In the genomic region with DNA sequence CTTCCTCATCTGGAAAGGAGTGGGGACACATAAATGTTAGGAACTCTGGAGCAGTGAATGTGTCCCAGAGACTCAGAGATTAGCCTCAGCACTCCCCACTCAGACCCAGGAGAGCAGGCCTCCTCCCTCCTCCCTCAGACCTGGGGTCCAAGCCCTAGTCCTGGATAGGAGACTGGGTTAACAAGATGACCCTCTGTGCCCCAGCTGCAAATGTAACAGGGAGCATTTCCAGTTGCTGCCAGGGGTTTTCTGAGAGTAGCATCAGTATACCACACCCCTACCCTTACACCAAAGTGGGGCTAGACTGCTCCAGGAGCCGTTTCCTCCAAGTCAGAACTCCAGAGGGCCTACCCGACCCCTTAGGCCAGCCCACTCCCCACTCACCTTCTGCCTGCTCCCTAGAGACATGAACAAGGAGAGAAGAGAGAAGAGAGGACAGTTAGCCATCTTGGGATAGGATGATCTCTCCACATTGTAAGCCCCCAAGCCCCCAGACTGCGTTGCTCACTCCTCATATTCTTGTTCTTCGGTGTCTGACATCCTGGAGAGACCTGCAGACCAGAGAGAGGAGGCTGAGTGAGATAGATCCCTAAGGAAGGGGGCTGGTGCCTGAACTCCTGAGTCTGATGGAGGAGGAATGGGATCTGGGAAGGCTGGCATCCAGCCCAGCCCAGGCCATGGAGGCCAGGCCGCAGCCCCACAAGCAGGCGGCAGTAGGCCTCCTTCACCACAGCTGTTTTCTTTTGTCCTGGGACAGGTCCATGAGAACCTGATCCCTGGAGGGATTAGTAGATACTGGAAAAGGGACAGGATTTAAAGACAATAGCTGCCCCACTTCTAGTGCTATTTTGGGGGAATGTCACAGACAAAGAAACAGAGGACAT, we compare ENCODE assay signal across 8 mouse cellular contexts. TPM values are rescaled to one million over a fixed set of nuclear protein-coding genes. Genes with fewer than 3 reads are reported as not detected.
DNase-seq lines count a peak whose midpoint lies in the region; ATAC-seq and TF ChIP-seq lines count a peak whose summit lies in the region.

No protein-coding gene starts in this region.

- H3K36me3 ChIP-seq in forebrain, embryonic 11.5 days (ENCODE audit: control insufficient read depth, insufficient read depth, low read length): no peaks in the 10 kb centered on the region
- H3K36me3 ChIP-seq in forebrain, embryonic 12.5 days (replicated peaks): no peaks in the 10 kb centered on the region
- no peaks in the 10 kb centered on the region for H3K36me3 ChIP-seq in kidney, adult 2 months (ENCODE audit: control insufficient read depth, insufficient read depth, low read length)
- H3K36me3 ChIP-seq in embryonic facial prominence, embryonic 10.5 days (replicated peaks): no peaks in the 10 kb centered on the region
- H3K36me3 ChIP-seq in limb, embryonic 10.5 days: no peaks in the 10 kb centered on the region

- no peak for ATAC-seq in forebrain, embryonic 11.5 days (replicated peaks; ENCODE audit: low FRiP score)
- ATAC-seq in forebrain, embryonic 12.5 days (ENCODE audit: low FRiP score): no peak

- H3K9ac ChIP-seq in forebrain, embryonic 11.5 days (ENCODE audit: low read length): 0 out of 2 replicates have a peak overlapping the region, but pooled peaks have one; percentile 24
- no peak overlapping the region for H3K9ac ChIP-seq in forebrain, embryonic 12.5 days

- no peak overlapping the region for H3K4me3 ChIP-seq in forebrain, embryonic 11.5 days (ENCODE audit: low read depth, low read length)
- no peak overlapping the region for H3K4me3 ChIP-seq in forebrain, embryonic 12.5 days (replicated peaks)
- no peak overlapping the region for H3K4me3 ChIP-seq in kidney, adult 2 months (ENCODE audit: insufficient read depth, low read depth, low read length)
- H3K4me3 ChIP-seq in embryonic facial prominence, embryonic 10.5 days: peak overlapping the region; percentile 4; the same call in 1 of the 2 replicates
- H3K4me3 ChIP-seq in limb, embryonic 10.5 days: no peak overlapping the region

- WGBS in forebrain, embryonic 11.5 days: 53% methylated on average over 6 of the region's 6 CpGs
- 51% methylated on average over 6 of the region's 6 CpGs for WGBS in forebrain, embryonic 12.5 days
- 75% methylated on average over 6 of the region's 6 CpGs for WGBS in kidney, adult 2 months
- WGBS in embryonic facial prominence, embryonic 10.5 days: 62% methylated on average over 6 of the region's 6 CpGs
- 73% methylated on average over 6 of the region's 6 CpGs for WGBS in limb, embryonic 10.5 days

- peaks cover 7% of the 10 kb centered on the region for H3K4me1 ChIP-seq in forebrain, embryonic 11.5 days (replicated peaks; ENCODE audit: control insufficient read depth, insufficient read depth, low read length)
- peaks cover 37% of the 10 kb centered on the region for H3K4me1 ChIP-seq in forebrain, embryonic 12.5 days
- H3K4me1 ChIP-seq in kidney, adult 2 months (ENCODE audit: control insufficient read depth, insufficient read depth, low read length): no peaks in the 10 kb centered on the region
- H3K4me1 ChIP-seq in embryonic facial prominence, embryonic 10.5 days: peaks cover 31% of the 10 kb centered on the region
- H3K4me1 ChIP-seq in limb, embryonic 10.5 days: peaks cover 19% of the 10 kb centered on the region

- H3K4me2 ChIP-seq in forebrain, embryonic 11.5 days (ENCODE audit: low read depth, low read length, severe bottlenecking): no peak overlapping the region
- H3K4me2 ChIP-seq in forebrain, embryonic 12.5 days: no peak overlapping the region

- no peaks in the 10 kb centered on the region for H3K9me3 ChIP-seq in forebrain, embryonic 11.5 days (ENCODE audit: control insufficient read depth, low read length)
- H3K9me3 ChIP-seq in forebrain, embryonic 12.5 days: no peaks in the 10 kb centered on the region
- no peaks in the 10 kb centered on the region for H3K9me3 ChIP-seq in embryonic facial prominence, embryonic 10.5 days
- H3K9me3 ChIP-seq in limb, embryonic 10.5 days (replicated peaks): no peaks in the 10 kb centered on the region

- no peak for DNase-seq in forebrain, embryonic 11.5 days (ENCODE audit: low spot score)
- DNase-seq in kidney, postnatal 10 days: peak; percentile 68
- DNase-seq in kidney, adult 2 months: no peak
- no peak for DNase-seq in embryonic facial prominence, embryonic 10.5 days (ENCODE audit: low spot score)
- no peak for DNase-seq in limb, embryonic 10.5 days (ENCODE audit: low spot score)
- no peak for DNase-seq in liver
- DNase-seq in cerebellum, postnatal 36 days: no peak

- H3K27me3 ChIP-seq in forebrain, embryonic 11.5 days (ENCODE audit: control insufficient read depth, insufficient read depth, low read length): no peaks in the 10 kb centered on the region
- H3K27me3 ChIP-seq in forebrain, embryonic 12.5 days: peaks cover 4% of the 10 kb centered on the region; the same call in 1 of the 2 replicates
- H3K27me3 ChIP-seq in kidney, adult 2 months (replicated peaks; ENCODE audit: control insufficient read depth, insufficient read depth, low read length): no peaks in the 10 kb centered on the region
- H3K27me3 ChIP-seq in embryonic facial prominence, embryonic 10.5 days (replicated peaks; ENCODE audit: low read depth, poor library complexity, severe bottlenecking): peaks cover 4% of the 10 kb centered on the region; the same call in 1 of the 2 replicates
- H3K27me3 ChIP-seq in limb, embryonic 10.5 days (ENCODE audit: low read depth, poor library complexity, severe bottlenecking): peaks cover 1% of the 10 kb centered on the region

- no peak overlapping the region for H3K27ac ChIP-seq in forebrain, embryonic 11.5 days (ENCODE audit: low read depth, low read length)
- H3K27ac ChIP-seq in forebrain, embryonic 12.5 days: no peak overlapping the region
- H3K27ac ChIP-seq in kidney, adult 2 months (ENCODE audit: insufficient read depth, low read depth, low read length): no peak overlapping the region
- peak overlapping the region; percentile 41 for H3K27ac ChIP-seq in embryonic facial prominence, embryonic 10.5 days (replicated peaks)
- peak overlapping the region; percentile 26; the same call in 1 of the 2 replicates for H3K27ac ChIP-seq in limb, embryonic 10.5 days

- TF ChIP-seq POLR2A in kidney, adult 2 months (IDR thresholded peaks at IDR 0.05; ENCODE audit: low read depth, low read length): no peak

- no peak for TF ChIP-seq CTCF in kidney, adult 2 months (conservative IDR thresholded peaks at IDR 0.05; ENCODE audit: insufficient read depth, insufficient read length, low read depth, low read length)

RNA-seq across cellular contexts. Expression of a gene that starts 2.1 kb away (rescaled TPM):
- 4.2 and 5.6 TPM in 2 replicates for polyA plus RNA-seq in forebrain, embryonic 11.5 days (2014; fragmentation: Nextera tagmentation; extraction: Ambion mirVana)
- 5.6 and 8.3 TPM in 2 replicates for polyA plus RNA-seq in forebrain, embryonic 12.5 days (2016; fragmentation: Nextera tagmentation; extraction: Ambion mirVana)
- polyA plus RNA-seq in kidney, adult 2 months (2012; rRNA removed): 0.39 and 3.9 TPM in 2 replicates
- 8.3 and 10.4 TPM in 2 replicates for polyA plus RNA-seq in embryonic facial prominence, embryonic 10.5 days (2016; fragmentation: Nextera tagmentation; extraction: Ambion mirVana)
- 4.1 and 15.3 TPM in 2 replicates for polyA plus RNA-seq in limb, embryonic 10.5 days (2016; fragmentation: Nextera tagmentation; extraction: Ambion mirVana)

RNA-seq across cellular contexts. Expression of a gene that starts 10.0 kb away (rescaled TPM):
- polyA plus RNA-seq in forebrain, embryonic 11.5 days (2014; fragmentation: Nextera tagmentation; extraction: Ambion mirVana): 1.8 and 2.4 TPM in 2 replicates
- polyA plus RNA-seq in forebrain, embryonic 12.5 days (2016; fragmentation: Nextera tagmentation; extraction: Ambion mirVana): 2.2 and 2.4 TPM in 2 replicates
- 2.1 and 2.6 TPM in 2 replicates for polyA plus RNA-seq in kidney, adult 2 months (2012; rRNA removed)
- 2.7 and 3.6 TPM in 2 replicates for polyA plus RNA-seq in embryonic facial prominence, embryonic 10.5 days (2016; fragmentation: Nextera tagmentation; extraction: Ambion mirVana)
- polyA plus RNA-seq in limb, embryonic 10.5 days (2016; fragmentation: Nextera tagmentation; extraction: Ambion mirVana): 2.6 and 3.1 TPM in 2 replicates

RNA-seq across cellular contexts. Expression of a gene that starts 12.6 kb away (rescaled TPM):
- polyA plus RNA-seq in forebrain, embryonic 11.5 days (2014; fragmentation: Nextera tagmentation; extraction: Ambion mirVana): 46.8 and 48.6 TPM in 2 replicates
- polyA plus RNA-seq in forebrain, embryonic 12.5 days (2016; fragmentation: Nextera tagmentation; extraction: Ambion mirVana): 54.6 and 59.7 TPM in 2 replicates
- 31.0 and 33.0 TPM in 2 replicates for polyA plus RNA-seq in kidney, adult 2 months (2012; rRNA removed)
- 35.5 and 40.5 TPM in 2 replicates for polyA plus RNA-seq in embryonic facial prominence, embryonic 10.5 days (2016; fragmentation: Nextera tagmentation; extraction: Ambion mirVana)
- polyA plus RNA-seq in limb, embryonic 10.5 days (2016; fragmentation: Nextera tagmentation; extraction: Ambion mirVana): 36.8 and 42.1 TPM in 2 replicates

RNA-seq across cellular contexts. Expression of a gene that starts 18.2 kb away (rescaled TPM):
- 1.4 and 2.0 TPM in 2 replicates for polyA plus RNA-seq in forebrain, embryonic 11.5 days (2014; fragmentation: Nextera tagmentation; extraction: Ambion mirVana)
- polyA plus RNA-seq in forebrain, embryonic 12.5 days (2016; fragmentation: Nextera tagmentation; extraction: Ambion mirVana): 1.7 and 2.9 TPM in 2 replicates
- 1.3 and 1.4 TPM in 2 replicates for polyA plus RNA-seq in kidney, adult 2 months (2012; rRNA removed)
- 1.9 and 3.0 TPM in 2 replicates for polyA plus RNA-seq in embryonic facial prominence, embryonic 10.5 days (2016; fragmentation: Nextera tagmentation; extraction: Ambion mirVana)
- 2.1 and 4.2 TPM in 2 replicates for polyA plus RNA-seq in limb, embryonic 10.5 days (2016; fragmentation: Nextera tagmentation; extraction: Ambion mirVana)

RNA-seq across cellular contexts. Expression of a gene that starts 33.3 kb away (rescaled TPM):
- polyA plus RNA-seq in forebrain, embryonic 11.5 days (2014; fragmentation: Nextera tagmentation; extraction: Ambion mirVana): 13.5 and 15.3 TPM in 2 replicates
- 34.6 and 35.2 TPM in 2 replicates for polyA plus RNA-seq in forebrain, embryonic 12.5 days (2016; fragmentation: Nextera tagmentation; extraction: Ambion mirVana)
- 0.55 and 1.0 TPM in 2 replicates for polyA plus RNA-seq in kidney, adult 2 months (2012; rRNA removed)
- polyA plus RNA-seq in embryonic facial prominence, embryonic 10.5 days (2016; fragmentation: Nextera tagmentation; extraction: Ambion mirVana): 4.3 and 5.6 TPM in 2 replicates
- polyA plus RNA-seq in limb, embryonic 10.5 days (2016; fragmentation: Nextera tagmentation; extraction: Ambion mirVana): 1.1 and 2.8 TPM in 2 replicates

Comparison
In these comparisons a context has a peak if more than half of its experiments do, and no peak if none do; other contexts are left out.
1. H3K27ac ChIP-seq: peak in embryonic facial prominence, embryonic 10.5 days (single experiment) and limb, embryonic 10.5 days (single experiment); none in forebrain, embryonic 11.5 days (single experiment), forebrain, embryonic 12.5 days (single experiment) and kidney, adult 2 months (single experiment).